Mouse (Mus musculus) mouse embryonic stem cell (cell line): ENCODE data around the gene Crhbp.

Experiments
- in situ Hi-C, 2 experiments: fragments of 300-500 bp; cut with MboI; formaldehyde crosslinking; loops; 1 replicate in 1 of 2; 3 replicates in 1 of 2; pipeline ENCODE4 v1.14.3; 2019 to 2020; ENCODE audit warnings: low sequenced_read_pairs in 2 of 2, low pct_unique_long_range_greater_than_20kb in 1 of 2, mixed read lengths in 1 of 2; ENCODE audit not compliant: unreplicated experiment in 1 of 2

Crhbp gene

DNA sequence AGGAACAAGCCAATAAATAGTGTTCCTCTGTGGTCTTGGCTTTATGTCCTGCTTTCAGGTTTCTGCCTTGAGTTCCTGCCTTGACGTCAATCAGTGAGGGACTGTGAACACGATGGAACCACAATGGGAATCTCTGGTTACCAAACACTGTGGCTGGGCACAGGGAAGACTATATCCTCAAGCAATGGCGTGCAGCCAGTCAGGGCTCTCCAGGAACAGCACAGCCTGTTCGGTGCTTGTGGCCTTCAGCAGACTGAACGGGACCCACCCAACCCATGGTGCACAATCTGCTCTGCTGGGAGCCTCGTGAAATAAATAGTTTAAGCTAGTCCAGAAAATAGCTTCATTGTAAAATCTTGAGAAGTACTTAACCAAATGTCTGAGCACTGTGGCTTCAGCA is 18.3 kb downstream of the Crhbp start:
- in situ Hi-C loops: no loop called here

DNA sequence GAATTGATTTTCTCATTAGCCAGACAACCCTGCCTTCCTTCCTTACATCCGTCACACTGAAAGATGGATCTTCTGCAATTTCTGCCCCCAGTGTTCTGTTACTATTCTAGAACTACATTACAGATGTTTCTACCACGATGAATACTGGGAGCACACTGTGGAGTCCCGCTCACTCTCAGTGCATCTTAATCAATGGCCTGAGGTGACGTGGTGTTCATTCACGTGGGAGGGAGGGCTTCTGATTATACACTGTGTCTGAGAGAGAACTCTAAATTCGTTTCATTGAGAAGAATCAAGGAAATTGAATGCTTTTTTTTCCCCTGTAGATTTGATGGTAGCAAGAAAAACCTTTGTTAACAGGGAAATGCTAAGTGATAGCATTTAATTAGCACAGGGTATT is 19.2 kb downstream of the Crhbp start:
- in situ Hi-C loops: no loop called here

GRCm38 (mm10) chr13:95424932-95425331 is 19.8 kb downstream of the Crhbp start:
- in situ Hi-C loops: no loop called here

DNA sequence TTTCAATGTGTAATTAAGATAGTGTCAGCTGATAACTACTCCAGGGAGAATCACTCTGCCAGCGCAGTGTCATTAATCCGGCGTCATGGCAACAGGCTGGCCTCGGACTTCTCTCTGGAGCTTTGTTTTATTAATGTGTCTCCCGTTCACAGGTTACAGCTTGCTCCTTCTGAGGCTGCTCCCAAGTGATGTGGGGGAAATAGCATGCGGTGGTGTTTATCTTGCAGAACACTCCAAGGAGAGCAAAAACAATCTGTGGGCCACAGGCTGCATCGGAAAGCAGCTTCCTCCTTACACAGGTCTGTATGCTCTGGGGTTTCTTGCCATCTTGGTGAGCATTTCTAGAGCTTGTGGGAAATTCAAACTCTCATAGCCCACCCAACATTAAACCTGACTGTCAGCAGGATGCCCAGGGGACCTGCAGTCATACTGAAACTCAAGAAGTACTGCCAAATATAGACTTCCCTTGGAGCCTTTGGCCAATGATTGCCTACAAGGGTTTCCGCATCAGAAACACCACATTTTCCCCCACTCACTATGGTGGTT is 25.4 kb downstream of the Crhbp start:
- in situ Hi-C loops: no loop called here

GRCm38 (mm10) chr13:95418575-95419203 is 26.0 kb downstream of the Crhbp start:
- in situ Hi-C loops: no loop called here

GRCm38 (mm10) chr13:95412257-95412656 is 32.5 kb downstream of the Crhbp start:
- in situ Hi-C loops: no loop called here

DNA sequence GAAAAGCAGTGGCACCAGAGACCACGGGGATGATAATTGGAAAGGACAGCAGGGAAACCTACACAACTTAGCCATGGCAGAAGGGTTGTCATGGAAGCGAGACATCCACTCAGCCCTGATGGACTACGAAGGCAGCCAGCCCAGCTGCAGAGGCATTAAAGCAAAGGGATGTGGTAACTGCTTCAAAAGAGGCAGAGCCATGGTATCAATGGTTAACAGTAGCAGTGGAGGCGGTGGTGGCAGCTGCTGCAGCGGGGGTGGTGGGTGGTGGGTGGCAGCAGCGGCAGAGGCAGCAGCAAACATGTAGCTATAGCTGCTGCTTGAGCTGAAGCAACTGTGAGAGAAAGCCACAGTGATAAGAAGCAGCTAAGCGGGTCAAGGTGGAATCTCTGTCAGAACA is 51.5 kb downstream of the Crhbp start:
- in situ Hi-C loops: loop anchor here (25.0 kb wide), 1 partner anchor 319 kb away; no protein-coding TSS in a partner anchor

- in situ Hi-C loops: loop anchor here (5.0 to 25.0 kb wide), 2 partner anchors 82 to 322 kb away; no protein-coding TSS in a partner anchor
Measured at GRCm38 (mm10) chr13:95389866-95390865, 54.6 kb downstream of the Crhbp start.

- in situ Hi-C loops: loop anchor here (5.0 to 25.0 kb wide), 2 partner anchors 84 to 324 kb away; no protein-coding TSS in a partner anchor
Measured at GRCm38 (mm10) chr13:95388226-95388625, 56.5 kb downstream of the Crhbp start.

DNA sequence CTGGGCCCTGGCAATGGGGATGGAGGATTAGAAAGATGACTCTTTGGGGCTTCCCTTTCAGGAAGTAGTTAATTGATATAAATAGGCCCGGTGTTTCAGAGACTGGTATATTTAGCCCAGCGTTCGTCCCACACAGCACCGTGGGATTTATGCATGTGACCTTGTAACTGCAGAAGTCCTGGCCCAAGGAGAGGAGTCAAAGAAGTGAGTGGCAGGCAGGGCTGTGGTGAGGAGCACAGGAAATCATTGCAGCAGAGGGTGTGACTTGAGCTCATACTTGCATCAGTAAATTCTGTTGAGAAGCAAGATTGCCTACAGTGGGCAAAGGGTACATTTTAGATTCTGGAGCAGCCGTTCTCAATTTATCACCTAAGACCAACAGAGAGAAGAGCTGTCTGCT is 62.3 kb downstream of the Crhbp start:
- in situ Hi-C loops: loop anchor here (25.0 kb wide), 1 partner anchor 330 kb away; no protein-coding TSS in a partner anchor
